Mouse (Mus musculus) myocyte (in vitro differentiated cells): ENCODE data around the gene Tubb3.

Experiments
- CEBPB ChIP-seq: IDR thresholded peaks from 2 replicates; pipeline ENCODE4 v1.6.1; 2011; ENCODE audit warnings: mild to moderate bottlenecking, moderate library complexity; ENCODE audit not compliant: poor library complexity, insufficient read depth, severe bottlenecking
- E2F4 ChIP-seq: IDR thresholded peaks from one replicate; pipeline ENCODE4 v1.6.1; 2011; ENCODE audit warnings: mild to moderate bottlenecking, control low read depth, moderate library complexity; ENCODE audit not compliant: insufficient read depth
- REST ChIP-seq: IDR thresholded peaks from one replicate; pipeline ENCODE4 v1.6.1; 2011; ENCODE audit warnings: mild to moderate bottlenecking, control low read depth, moderate library complexity; ENCODE audit not compliant: insufficient read depth, insufficient read length

GRCm38 (mm10) chr8:123442871-123443575 lies 31.8 kb downstream of the Tubb3 start:
- TF ChIP-seq CEBPB (no peak), E2F4 (no peak), REST (no peak)
